Mouse (Mus musculus) hindlimb bud, embryonic 11.5 days (tissue): ENCODE data around the gene Olfr1233.

Experiments
- DNase-seq: peaks from one replicate; pipeline ENCODE4 v3.0.0-alpha.2; 2012; ENCODE audit warnings: low read depth, low spot score; ENCODE audit errors: extremely low spot score

The Olfr1233 gene

DNA sequence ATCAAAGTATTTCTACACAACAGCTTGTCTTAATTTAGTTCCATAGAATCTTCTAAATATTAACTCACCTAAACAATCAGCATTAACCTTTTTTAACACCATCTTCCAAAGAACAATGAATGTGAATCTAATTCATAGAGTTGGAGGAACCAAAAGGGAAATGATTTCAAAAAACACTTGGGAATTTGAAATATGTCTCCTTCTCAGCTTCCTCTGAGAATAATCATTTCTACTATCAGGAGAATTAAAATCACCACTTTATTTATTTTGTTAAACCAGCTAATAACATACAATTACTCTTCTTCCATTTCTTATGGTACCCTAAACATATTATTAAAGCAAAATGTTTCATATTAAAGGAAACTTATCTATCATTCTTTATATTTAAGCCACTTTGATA is at the start of gene Olfr1233:
Gene Olfr1233, minus strand, starts transcription at position 101 of the 400 bp plus-strand sequence.
- DNase-seq: no peak

- DNase-seq: no peak
These were observed 22.6 kb upstream of the Olfr1233 start, which contains the start of gene Olfr1234 for GRCm38 (mm10) chr2:89364765-89365164. Gene Olfr1234, minus strand, starts transcription at chr2:89364865.

DNA sequence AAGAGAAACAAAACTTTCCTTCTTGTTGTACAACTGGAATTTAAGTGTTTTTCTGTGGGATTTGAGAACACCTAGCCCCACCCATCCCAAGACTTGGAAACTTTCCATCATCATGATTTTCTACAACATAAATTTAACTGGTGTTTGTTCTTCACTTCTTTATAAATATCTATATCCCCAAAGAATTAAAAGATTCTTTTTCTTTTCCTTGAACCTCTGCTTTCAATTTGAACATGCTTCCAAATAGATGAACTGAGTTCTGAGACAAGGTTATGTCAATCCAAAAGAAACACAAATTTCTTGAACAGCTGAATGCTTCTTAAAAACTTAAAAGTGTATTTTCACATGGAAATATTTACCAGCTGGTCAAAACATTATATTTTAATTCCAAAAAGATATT is 12.6 kb downstream of the Olfr1233 start, which contains the start of gene Olfr1232:
Gene Olfr1232, minus strand, starts transcription at position 101 of the 400 bp plus-strand sequence.
- no peak for DNase-seq

DNA sequence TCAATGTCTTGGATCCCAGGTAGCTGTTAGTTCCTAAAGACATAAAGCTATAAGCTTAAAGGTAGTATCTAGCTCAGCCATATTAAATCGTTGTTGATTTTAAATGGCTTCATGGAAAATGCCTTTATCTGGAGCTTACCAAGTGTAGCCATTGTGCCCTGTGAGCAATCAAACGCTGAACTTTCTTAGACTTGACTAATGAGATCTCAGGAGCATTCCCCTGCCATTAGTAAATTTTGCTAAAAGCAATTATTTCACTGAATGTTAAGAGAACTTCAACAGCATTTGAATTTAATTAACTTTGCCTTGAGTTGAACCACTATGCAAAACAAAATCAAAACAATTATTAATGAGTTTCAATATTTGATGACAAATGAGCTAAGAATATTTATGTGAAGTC is 35.2 kb downstream of the Olfr1233 start, which contains the start of gene Olfr1231:
Gene Olfr1231, minus strand, starts transcription at position 101 of the 400 bp plus-strand sequence.
- DNase-seq: no peak

- no peak for DNase-seq
These were observed 45.0 kb downstream of the Olfr1233 start, which contains the start of gene Olfr1230 for GRCm38 (mm10) chr2:89297168-89297567. Gene Olfr1230, minus strand, starts transcription at chr2:89297268.

- no peak for DNase-seq
These were observed 54.3 kb downstream of the Olfr1233 start, which contains the start of gene Olfr1229 for GRCm38 (mm10) chr2:89287914-89288313. Gene Olfr1229, minus strand, starts transcription at chr2:89288014.
